Mouse (Mus musculus) T-cell, adult 66 days (primary cell): Measurements from ENCODE around the gene Slc25a41. TPM values are rescaled to one million over a fixed set of nuclear protein-coding genes. Genes with fewer than 3 reads are reported as not detected.

ENCODE experiments used
- total RNA-seq, 2 experiments: library from RNA; stranded (reverse); gene quantifications; 3 replicates in 1 of 2; 4 replicates in 1 of 2; pipeline ENCODE4 v1.2.4; 2023

Slc25a41 gene
- not detected for total RNA-seq

DNA sequence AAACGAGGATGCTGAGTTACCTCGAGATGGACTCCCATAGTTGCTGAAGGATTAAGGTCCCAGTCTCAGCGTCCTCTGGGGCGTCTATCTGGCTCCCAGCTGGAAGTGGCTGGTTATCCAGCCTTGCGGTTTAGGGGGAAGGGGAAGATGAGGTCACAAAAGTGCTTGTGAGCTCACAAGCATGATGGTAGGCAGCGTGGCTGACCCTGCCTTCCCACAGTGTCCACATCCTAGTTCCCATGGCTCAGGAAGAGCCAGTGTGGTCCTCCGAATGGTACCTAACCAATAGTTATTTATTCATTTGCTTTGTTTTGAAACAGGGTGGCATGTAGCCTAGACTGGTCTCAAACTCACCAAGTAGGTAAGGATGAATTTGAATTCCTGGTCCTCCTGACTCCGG, at the start of gene Slc25a41:
TSS of gene Slc25a41 (minus strand) at position 101 of the 400 bp plus-strand sequence.

DNA sequence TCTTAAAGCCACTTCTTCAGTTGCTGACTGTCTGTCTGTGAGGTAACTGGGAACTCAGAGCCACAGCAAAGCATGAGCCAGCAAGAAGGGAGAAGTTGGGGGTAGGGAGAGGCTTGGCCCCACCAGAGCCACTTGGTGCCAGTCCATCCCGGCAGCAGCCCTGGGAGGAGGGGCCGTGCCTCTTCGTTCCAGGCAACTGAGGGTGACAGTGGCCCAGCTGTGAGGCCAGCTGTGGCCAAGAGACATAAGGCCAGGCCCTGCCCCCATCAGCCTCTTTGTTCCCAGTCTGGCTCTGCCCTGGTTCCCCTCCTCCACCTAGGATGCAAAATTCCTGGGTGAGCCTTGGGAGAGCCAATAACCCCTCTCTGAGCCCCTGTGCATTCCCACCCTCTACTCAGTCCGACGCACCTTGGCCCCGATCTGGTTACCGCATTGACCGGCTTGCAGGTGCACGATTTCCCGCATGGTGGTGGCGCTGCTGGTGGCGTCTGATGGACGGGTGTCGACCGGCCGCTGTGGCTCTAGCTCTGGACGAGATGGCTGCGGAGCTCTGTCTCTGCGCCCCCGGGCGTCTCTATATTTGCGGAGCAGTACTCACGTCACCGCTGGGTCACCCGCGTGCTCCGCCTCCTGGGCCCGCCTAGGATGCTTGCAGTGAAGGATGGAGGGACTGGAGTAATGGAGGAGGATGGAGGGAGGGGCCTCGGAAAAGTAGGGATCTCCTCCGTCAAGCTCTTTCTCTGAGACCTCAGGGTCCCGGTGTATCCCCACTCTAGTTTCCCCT, 45.8 kb upstream of the Slc25a41 start, which contains the start of gene Tubb4a:
TSS of gene Tubb4a (minus strand) at position 734 of the 784 bp plus-strand sequence.

DNA sequence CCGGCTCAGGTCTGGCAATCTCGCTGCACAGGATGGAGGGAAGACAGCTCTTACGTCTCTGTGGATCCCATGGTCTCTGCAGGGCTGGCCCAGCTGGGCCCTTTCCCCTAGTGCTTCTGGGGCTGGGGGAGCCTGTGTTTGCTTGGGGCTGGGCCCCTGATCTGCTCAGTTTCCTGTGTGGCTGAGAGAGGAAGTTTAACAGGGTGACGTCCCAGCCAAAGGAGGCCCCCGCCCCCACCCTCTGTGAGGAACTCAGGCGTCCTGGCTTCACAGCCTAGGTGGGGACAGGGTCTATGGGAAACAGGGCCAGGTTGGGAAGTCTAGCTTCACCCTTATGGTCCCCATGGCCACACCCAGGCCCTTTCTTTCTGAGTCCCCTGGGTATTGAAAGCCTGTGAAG, 36.9 kb upstream of the Slc25a41 start, which contains the start of gene Dennd1c:
TSS of gene Dennd1c (minus strand) at position 179 of the 400 bp plus-strand sequence.

DNA sequence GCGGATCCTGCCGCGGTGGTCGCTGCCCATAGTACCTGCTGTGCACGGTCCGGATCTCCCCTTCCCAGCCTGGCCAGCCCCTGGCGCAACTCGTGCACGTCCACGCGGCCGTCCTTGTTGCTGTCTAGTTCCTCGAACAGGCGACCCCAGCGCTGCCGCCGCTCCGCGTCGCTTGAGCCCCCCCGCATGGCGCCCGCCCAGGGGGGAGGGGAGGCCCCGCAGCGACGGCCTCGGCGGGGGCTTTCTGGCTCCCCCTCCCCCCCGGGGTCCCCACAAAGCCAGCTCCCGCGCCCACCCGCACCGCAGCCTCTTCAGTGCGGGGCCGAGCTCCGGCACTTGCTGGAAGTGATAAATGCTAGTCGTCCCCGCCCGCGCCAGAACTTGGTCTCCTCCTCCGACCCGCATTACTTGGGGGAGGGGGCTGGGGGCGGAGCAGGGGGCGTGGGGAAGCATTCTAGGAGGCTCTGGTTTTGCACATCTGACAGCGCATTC, 18.1 kb upstream of the Slc25a41 start, which contains the start of gene Slc25a23:
TSS of gene Slc25a23 (minus strand) at position 378 of the 492 bp plus-strand sequence.

DNA sequence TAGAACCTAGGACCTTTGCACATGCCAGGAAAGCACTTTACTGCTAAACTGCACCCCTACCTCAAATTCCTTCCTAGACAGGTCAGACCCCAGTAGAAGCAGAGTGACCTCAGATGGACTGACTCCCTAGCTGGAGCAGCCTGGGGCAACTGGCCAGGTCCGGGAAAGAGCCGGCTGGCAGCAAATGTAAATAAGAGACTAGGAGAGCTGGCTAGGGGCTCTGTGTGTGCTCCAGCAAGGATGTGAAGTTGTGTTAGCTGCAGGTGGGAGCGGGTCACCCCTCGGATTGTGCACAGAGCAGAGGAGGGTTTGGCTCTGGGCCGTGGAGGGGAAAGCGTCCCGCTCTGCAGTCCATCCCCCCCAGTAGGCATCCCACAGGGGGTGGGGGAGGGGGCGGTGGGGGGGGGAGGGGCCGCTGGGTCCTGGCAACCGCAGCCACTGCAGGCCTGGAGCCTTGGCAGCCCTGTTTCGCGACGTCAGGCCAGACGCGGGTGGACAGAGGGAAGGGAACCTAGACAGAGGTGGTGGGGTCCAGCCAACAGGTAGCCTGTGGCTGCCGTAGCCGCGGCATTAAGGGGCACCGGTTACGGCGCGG, 17.5 kb upstream of the Slc25a41 start, which contains the start of gene Crb3:
TSS of gene Crb3 (plus strand) at position 215 of the 595 bp plus-strand sequence.

DNA sequence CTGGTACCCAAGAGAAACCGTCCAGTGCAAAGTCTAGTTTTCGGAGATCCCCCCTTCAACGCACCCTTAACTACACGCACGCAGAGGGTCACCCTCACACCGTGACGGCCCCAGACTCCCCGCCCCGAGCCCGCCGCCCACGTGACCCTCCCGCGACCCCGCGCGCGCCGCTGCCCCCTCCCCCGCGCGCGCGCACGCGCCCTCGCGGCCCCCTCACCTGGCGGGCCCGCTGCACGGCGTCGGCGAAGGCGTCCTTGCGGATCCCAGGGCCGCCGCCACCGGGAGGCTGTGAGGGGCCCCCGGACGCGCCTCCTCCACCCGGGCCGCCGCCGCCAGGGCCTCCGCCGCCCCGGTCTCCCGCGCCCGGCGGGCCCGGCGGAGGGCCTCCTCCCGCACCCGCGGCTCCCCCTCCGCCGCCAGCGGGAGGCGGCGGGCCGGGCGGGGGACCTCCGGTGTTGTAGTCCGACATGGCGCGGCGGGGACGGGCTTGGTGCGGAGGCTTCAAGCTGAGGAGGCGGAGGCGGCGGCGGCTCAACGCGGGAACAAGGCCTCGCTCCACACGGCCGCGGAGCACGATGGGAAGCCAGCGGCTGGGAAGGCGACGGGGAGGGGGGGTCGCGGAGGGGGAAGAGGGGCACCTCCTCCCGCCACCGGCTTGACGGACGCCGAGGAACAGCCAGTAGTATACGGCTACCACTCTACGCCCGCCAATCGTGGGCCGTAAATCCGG, 10.4 kb downstream of the Slc25a41 start, which contains the start of gene Khsrp:
TSS of gene Khsrp (minus strand) at position 592 of the 730 bp plus-strand sequence.

DNA sequence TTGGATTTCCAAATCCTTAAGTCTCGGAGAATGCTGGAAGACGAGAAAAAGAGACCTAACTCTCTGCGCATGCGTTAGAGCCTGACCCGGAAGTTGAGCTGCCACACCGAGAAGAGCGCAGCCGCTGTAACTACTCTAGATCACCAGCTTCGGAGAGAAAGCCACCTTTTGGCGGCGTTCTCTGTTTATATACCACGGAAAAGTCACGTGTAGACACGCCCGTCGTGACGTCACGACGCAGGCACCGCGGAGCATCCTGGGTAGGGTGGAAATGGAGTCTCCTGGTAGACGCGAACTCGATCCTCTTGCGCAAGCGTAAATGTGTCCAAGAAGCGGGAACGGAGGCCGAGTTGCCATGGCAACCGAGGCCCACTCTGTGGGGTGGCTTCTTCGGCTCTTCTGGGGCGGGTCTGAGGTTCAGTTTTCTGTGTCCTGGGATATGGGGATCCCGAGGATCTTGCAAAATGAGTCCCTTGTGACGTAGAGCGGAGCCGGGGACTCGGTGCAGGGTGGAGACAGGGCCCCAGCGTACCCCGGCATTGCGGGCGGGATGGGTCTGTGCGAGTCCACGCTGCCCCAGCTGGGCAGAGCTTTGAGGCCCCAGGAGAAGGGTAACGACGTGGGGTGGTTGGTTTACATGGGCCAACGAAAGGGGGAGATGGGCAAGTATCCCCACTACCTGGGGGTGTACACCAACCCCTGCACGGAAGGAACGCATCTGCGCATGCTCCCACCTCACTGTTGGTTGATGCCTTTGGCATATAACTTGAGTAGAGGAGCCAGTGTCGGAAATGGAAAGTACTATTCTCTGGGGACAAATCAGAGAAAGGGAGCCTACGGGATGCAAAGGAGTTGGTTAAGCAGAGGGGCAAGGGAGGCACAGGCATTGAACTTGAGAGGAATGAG, 30.0 kb downstream of the Slc25a41 start, which contains the start of the genes Gtf2f1 and Gm17949:
TSS of gene Gtf2f1 (minus strand) at position 53 of the 906 bp plus-strand sequence.
TSS of gene Gm17949 (plus strand) at position 234 of the 906 bp plus-strand sequence.

DNA sequence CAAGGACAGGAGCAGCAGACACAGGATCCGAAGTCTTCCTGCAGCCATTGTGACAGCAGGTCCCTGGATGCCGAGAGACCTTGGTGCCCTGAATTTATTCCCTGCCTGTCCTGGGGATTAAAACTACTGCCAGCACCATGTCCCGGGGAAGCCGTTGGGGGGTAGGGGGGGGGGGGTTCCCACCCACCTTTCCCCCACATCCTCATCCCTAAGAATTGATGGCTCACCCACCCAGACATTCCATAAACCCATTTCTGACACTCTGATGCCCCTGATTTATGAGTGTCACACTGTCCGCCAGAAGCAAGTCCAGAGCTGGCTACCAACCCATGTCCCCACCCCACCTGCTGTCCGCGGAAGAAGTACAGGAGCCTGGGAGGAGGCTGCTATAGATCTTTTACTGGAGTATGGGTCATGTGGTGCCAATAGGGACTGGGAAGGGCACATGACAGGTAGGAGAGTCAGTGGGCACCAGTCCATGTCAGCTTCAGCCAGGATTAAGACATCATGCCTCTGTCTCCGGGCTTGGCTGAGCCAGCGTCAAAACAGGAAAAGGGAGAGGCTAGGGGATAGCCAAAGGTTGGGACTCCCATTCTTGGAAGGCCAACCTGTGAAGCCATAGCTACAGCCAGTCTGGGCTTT, 41.4 kb downstream of the Slc25a41 start, which contains the start of gene Pspn:
TSS of gene Pspn (minus strand) at position 51 of the 642 bp plus-strand sequence.

DNA sequence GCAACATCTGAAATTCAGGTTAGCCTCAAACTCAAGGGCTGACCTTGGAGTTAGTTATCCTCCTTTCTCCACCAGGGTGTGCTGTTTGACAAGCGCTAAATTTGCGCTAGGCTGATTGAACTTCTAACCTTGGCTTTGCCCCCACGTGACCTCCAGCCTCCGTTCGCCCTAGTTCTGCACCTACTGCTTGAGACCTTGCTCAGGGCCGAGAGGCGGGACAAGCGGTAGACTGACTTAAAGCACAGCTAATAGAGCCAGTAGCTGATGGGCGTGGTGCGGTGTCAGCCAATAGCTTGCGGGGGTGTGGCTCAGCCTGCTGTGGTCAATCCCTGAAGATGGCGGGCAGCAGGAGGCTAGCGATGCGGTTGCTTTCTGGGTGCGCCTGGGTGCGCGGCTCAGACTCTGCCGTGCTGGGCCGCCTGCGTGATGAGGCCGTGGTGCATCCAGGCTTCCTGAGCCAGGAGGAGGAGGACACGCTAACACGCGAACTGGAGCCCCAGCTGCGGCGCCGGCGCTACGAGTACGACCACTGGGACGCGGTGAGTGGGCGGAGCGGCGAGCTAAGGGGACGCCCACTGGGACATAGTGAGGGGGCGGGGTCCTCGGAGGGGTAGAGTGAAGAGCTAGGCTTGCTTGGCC, 44.3 kb downstream of the Slc25a41 start, which contains the start of gene Alkbh7:
TSS of gene Alkbh7 (plus strand) at position 311 of the 639 bp plus-strand sequence.

DNA sequence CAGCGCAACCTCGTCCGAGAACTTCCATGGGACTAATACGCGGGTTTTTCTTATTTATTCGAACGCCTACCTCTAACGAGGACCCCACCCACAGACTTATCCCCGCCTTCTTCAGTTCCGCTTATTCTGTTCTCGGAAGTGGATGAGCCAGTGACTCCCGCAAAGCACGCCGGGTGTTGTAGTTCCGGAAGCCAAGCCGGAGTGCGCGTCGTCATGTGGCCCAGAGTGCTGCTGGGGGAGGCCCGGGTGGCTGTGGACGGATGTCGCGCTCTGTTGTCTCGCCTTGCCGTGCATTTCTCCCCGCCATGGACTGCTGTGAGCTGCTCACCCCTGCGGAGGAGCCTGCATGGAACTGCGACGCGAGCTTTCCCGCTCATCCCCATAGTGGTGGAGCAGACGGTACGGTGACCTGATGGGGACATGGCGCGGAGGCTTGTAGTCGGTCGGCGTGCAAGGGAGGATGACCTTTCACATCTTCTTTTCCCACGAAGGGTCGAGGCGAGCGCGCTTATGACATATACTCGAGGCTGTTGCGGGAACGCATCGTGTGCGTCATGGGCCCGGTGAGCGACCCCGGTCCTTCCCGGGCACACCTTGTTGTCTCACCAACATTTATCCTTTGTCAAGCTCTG, 51.2 kb downstream of the Slc25a41 start, which contains the start of gene Clpp:
TSS of gene Clpp (plus strand) at position 191 of the 632 bp plus-strand sequence.

Other genes with a start within 250 kb of the Slc25a41 start
- 10 to 100 TPM; 18.2 to 18.7 TPM for gene Rfx2, start 210.6 kb downstream of the Slc25a41 start, total RNA-seq
- gene Acsbg2, start 167.2 kb downstream of the Slc25a41 start, total RNA-seq = not detected
- gene 1700061G19Rik, start 166.2 kb downstream of the Slc25a41 start, total RNA-seq = 1 to 10 TPM; 1.3 to 1.4 TPM
- 10 to 100 TPM; 38.4 to 44.5 TPM for gene Mllt1, start 106.2 kb downstream of the Slc25a41 start, total RNA-seq
- gene Acer1, start 59.5 kb downstream of the Slc25a41 start, total RNA-seq = not detected
- 10 to 100 TPM; 31.2 to 33.7 TPM for gene Clpp, start 51.3 kb downstream of the Slc25a41 start, total RNA-seq
- gene Alkbh7, start 44.3 kb downstream of the Slc25a41 start, total RNA-seq = 10 to 100 TPM; 12.5 to 13.6 TPM
- 1 to 10 TPM; 2.4 to 2.7 TPM for gene Pspn, start 41.6 kb downstream of the Slc25a41 start, total RNA-seq
- 10 to 100 TPM; 51.1 to 57.4 TPM for gene Gtf2f1, start 30.4 kb downstream of the Slc25a41 start, total RNA-seq
- not detected for gene Gm17949, start 30.2 kb downstream of the Slc25a41 start, total RNA-seq
- gene Khsrp, start 10.1 kb downstream of the Slc25a41 start, total RNA-seq = 100 to 1,000 TPM; 134 to 144 TPM
- 1 to 10 TPM in 1 of 2 experiments, under 1 TPM in 1; 0.99 to 1.6 TPM for gene Crb3, start 17.5 kb upstream of the Slc25a41 start, total RNA-seq
- 10 to 100 TPM; 27.8 to 38.7 TPM for gene Slc25a23, start 18.2 kb upstream of the Slc25a41 start, total RNA-seq
- 100 to 1,000 TPM; 182 to 245 TPM for gene Dennd1c, start 36.9 kb upstream of the Slc25a41 start, total RNA-seq
- gene Tubb4a, start 46.1 kb upstream of the Slc25a41 start, total RNA-seq = 1 to 10 TPM; 1.4 to 1.5 TPM
- 1 to 10 TPM; 2.0 to 3.2 TPM for gene Tnfsf9, start 63.7 kb upstream of the Slc25a41 start, total RNA-seq
- not detected for gene Cd70, start 108.1 kb upstream of the Slc25a41 start, total RNA-seq
- gene Tnfsf14, start 152.5 kb upstream of the Slc25a41 start, total RNA-seq = 10 to 100 TPM in 1 of 2 experiments, 1 to 10 TPM in 1; 7.2 to 13.8 TPM
- 1 to 10 TPM in 1 of 2 experiments, under 1 TPM in 1; 0.71 to 3.3 TPM for gene C3, start 186.5 kb upstream of the Slc25a41 start, total RNA-seq
- 10 to 100 TPM; 40.9 to 47.9 TPM for gene Gpr108, start 206.8 kb upstream of the Slc25a41 start, total RNA-seq
- gene Trip10, start 207.8 kb upstream of the Slc25a41 start, total RNA-seq = 1 to 10 TPM; 5.8 to 5.9 TPM
- gene Vav1, start 237.4 kb upstream of the Slc25a41 start, total RNA-seq = 100 to 1,000 TPM; 169 to 171 TPM